Mouse (Mus musculus) liver, postnatal 0 days (tissue): Measurements from ENCODE around the gene Arhgap20. TPM values are rescaled to one million over a fixed set of nuclear protein-coding genes. Genes with fewer than 3 reads are reported as not detected.
A peak's percentile ranks its signal among the peaks of the same experiment; 100 is the strongest.

Experiments used
- ATAC-seq: fragments of 200-750 bp; cut with Nextera tagmentation; 2 replicates; pipeline ENCODE4 v1.8.0; 2017; ENCODE audit warnings: mild to moderate bottlenecking, moderate library complexity
- DNase-seq: peaks from one replicate; pipeline ENCODE4 v3.0.0-alpha.2; 2016
- H3K27ac ChIP-seq: fragments of 300-500 bp; sonication (generic); 2 replicates; pipeline ENCODE4 v1.5.1; 2014; ENCODE audit warnings: antibody characterized with exemption, moderate library complexity, mild to moderate bottlenecking, low read depth
- H3K27me3 ChIP-seq: fragments of 300-500 bp; sonication (generic); 2 replicates; pipeline ENCODE4 v1.6.1; 2014; ENCODE audit warnings: low read length, control low read depth, mixed read lengths; ENCODE audit not compliant: insufficient read depth
- H3K36me3 ChIP-seq: fragments of 300-500 bp; sonication (generic); replicated peaks from 2 replicates; pipeline ENCODE4 v1.6.1; 2014; ENCODE audit warnings: mild to moderate bottlenecking, control low read depth, low read length, moderate library complexity, mixed read lengths; ENCODE audit not compliant: insufficient read depth
- H3K4me1 ChIP-seq: fragments of 300-500 bp; sonication (generic); 2 replicates; pipeline ENCODE4 v1.6.1; 2014; ENCODE audit warnings: antibody characterized with exemption, mild to moderate bottlenecking, control low read depth; ENCODE audit not compliant: insufficient read depth
- H3K4me2 ChIP-seq: fragments of 300-500 bp; sonication (generic); 2 replicates; pipeline ENCODE4 v1.6.1; 2014; ENCODE audit warnings: low read depth, mild to moderate bottlenecking, low read length, moderate library complexity, mixed read lengths
- H3K4me3 ChIP-seq: fragments of 300-500 bp; sonication (generic); 2 replicates; pipeline ENCODE4 v1.5.1; 2014; ENCODE audit warnings: low read depth, low read length
- H3K9ac ChIP-seq: fragments of 300-500 bp; sonication (generic); replicated peaks from 2 replicates; pipeline ENCODE4 v1.6.1; 2014; ENCODE audit warnings: mild to moderate bottlenecking, moderate library complexity
- H3K9me3 ChIP-seq: fragments of 300-500 bp; sonication (generic); 2 replicates; pipeline ENCODE4 v1.6.1; 2016; ENCODE audit warnings: mild to moderate bottlenecking, control low read depth, low read length, mixed read lengths
- CTCF ChIP-seq: sonication (generic); IDR thresholded peaks from 2 replicates; pipeline ENCODE4 v1.5.1; 2016; ENCODE audit warnings: antibody characterized with exemption, low read depth
- EP300 ChIP-seq: IDR thresholded peaks from 2 replicates; pipeline ENCODE4 v1.6.1; 2016; ENCODE audit warnings: antibody characterized with exemption, low read depth, mild to moderate bottlenecking
- WGBS: fragments of 180-500 bp; shearing (Covaris S2); extraction: QIAGEN DNeasy Blood & Tissue Kit; methylation state at CpG from one replicate; pipeline ENCODE4 v1.1.7; 2014; ENCODE audit not compliant: insufficient replicate concordance; 5-methylcytosine and 5-hydroxymethylcytosine counted together
- polyA plus RNA-seq: library from polyadenylated mRNA; unstranded; fragments of >200 nt; fragmentation: Nextera tagmentation; extraction: Ambion mirVana; gene quantifications from 2 replicates; pipeline ENCODE4 v1.2.1, GENCODE M21; 2015

Gene Arhgap20
- polyA plus RNA-seq, 1 experiment from 2014 or later = 0.02 TPM

DNA sequence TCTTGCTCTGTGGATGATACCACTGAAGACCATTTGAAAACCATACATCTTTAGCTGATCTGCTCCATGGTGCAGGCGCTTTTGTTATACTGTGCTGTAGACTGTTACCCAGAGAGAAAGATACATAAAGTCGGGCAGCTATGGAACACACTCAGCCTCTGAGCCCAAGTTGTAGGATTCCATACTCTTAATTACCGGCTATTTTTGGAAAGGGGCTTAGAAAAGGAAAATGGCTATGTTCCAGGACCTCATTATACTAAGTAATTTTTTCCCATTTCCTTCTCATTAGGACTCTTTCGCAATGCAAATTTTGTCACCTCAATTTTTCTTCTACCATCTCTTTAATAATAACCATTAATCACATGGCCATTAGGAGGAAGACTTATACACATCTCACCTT, 25.3 kb upstream of the Arhgap20 start:
- TF ChIP-seq EP300 = no peak
- no peak for TF ChIP-seq CTCF
- Histone ChIP-seq H3K4me2 (no peak overlapping the region), H3K27ac (no peak overlapping the region), H3K27me3 (peaks cover 16% of the 10 kb centered on the region; the same call in 1 of the 2 replicates), H3K4me3 (no peak overlapping the region), H3K9ac (no peak overlapping the region), H3K4me1 (peaks cover 5% of the 10 kb centered on the region; the same call in 1 of the 2 replicates), H3K9me3 (no peaks in the 10 kb centered on the region), H3K36me3 (no peaks in the 10 kb centered on the region)
- no peak for ATAC-seq
- WGBS = 78% methylated on average over 4 of the region's 4 CpGs
- DNase-seq = no peak

DNA sequence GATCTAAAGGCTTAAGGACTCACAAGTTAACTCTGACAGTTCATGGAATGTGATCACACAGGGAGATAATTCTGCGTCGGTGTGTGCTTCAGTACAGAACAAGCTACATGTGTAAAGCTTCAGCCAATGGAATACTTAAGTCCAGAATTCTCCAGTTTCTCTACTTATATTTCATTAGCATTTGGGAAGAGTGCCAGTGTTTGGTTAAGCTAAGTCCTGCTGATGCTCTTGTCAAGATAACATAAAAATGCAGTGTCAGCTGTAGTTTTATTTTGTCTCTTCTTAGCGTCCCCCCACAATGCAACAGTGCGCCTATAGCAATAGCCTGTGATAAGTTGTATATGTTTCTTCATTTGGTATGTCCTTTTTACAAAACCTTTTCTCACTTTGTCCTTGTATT, 15.0 kb upstream of the Arhgap20 start:
- TF ChIP-seq CTCF = no peak
- no peak for TF ChIP-seq EP300
- Histone ChIP-seq H3K9me3 (no peaks in the 10 kb centered on the region), H3K4me2 (no peak overlapping the region), H3K36me3 (no peaks in the 10 kb centered on the region), H3K4me1 (no peaks in the 10 kb centered on the region), H3K9ac (no peak overlapping the region), H3K27ac (no peak overlapping the region), H3K27me3 (peaks cover 12% of the 10 kb centered on the region; the same call in 1 of the 2 replicates), H3K4me3 (no peak overlapping the region)
- ATAC-seq (no peak), DNase-seq (no peak)
- WGBS = 74% methylated on average over 4 of the region's 4 CpGs

DNA sequence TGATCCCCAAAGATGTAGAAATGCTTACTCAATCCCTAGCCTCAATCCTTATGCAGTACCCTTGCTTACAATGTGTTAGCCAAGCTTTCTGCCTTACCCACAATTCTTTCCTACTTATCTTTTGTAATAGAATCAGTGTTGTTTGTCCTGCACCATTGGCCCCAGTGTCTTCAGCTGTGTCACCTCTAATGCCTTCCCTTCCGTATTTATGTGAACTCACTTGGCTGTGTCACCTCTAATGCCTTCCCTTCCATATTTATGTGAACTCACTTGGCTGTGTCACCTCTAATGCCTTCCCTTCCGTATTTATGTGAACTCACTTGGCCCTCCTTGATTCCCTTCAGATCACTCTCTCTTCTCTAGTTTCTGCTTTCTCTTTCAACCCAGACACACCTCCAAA, 4.1 kb upstream of the Arhgap20 start:
- DNase-seq (no peak), ATAC-seq (no peak)
- Histone ChIP-seq H3K9me3 (no peaks in the 10 kb centered on the region), H3K27me3 (peaks cover 52% of the 10 kb centered on the region), H3K27ac (no peak overlapping the region), H3K36me3 (no peaks in the 10 kb centered on the region), H3K4me2 (no peak overlapping the region), H3K4me3 (no peak overlapping the region), H3K4me1 (peaks cover 12% of the 10 kb centered on the region), H3K9ac (no peak overlapping the region)
- 59% methylated on average over 2 of the region's 2 CpGs for WGBS
- TF ChIP-seq CTCF = no peak
- TF ChIP-seq EP300 = no peak

DNA sequence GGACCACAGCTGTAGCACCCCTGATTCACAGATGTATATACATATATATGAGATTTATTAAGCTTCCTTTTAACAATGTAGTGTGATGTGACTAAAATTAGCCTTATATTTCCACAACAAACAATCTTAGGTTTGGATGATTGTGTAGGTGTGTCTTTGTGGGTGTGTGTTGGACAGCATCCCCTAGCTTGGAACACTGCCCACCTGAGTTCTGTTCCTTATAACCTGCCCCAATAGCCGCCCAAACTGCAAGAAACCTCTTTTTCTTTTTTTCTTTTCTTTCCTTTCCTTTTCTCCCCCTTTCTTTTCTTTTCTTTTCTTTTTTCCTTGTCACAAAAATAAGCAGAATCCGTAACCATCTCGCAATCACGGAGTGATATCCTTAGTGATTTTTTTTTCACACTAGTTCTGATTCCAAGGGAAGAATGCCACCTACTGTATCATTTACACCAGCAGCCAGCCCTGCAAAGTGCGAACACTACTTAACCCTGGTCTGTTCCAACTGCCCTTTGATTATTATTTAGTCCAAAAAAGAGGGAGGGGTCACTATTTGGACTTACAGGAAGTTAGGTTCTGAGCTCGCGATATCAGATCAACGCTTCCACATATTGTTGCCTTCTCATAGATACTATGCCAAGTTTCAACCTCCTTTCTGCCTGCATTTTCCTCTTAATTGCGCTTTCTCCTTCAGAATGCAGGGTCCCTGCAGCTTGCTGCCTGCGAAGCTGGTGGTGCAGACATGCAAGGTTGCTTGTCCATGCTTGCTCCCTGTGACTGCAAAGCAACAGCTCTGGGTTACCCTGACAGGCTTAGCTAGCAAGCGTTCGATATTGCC, 879 bp upstream of the Arhgap20 start:
- no peak overlapping the region for H3K27ac ChIP-seq
- peaks cover 72% of the 10 kb centered on the region for H3K27me3 ChIP-seq
- peak overlapping the region; percentile 61 for H3K4me3 ChIP-seq
- TF ChIP-seq CTCF (0 out of 2 replicates have a peak, but pooled peaks have one; percentile 10), EP300 (no peak)
- 11% methylated on average over 12 of the region's 12 CpGs for WGBS
- ATAC-seq = no peak
- peak overlapping the region; percentile 87 for H3K4me2 ChIP-seq
- H3K9me3 ChIP-seq = no peaks in the 10 kb centered on the region
- H3K4me1 ChIP-seq = peaks cover 14% of the 10 kb centered on the region
- no peaks in the 10 kb centered on the region for H3K36me3 ChIP-seq
- 0 out of 2 replicates have a peak overlapping the region, but pooled peaks have one; percentile 27 for H3K9ac ChIP-seq
- no peak for DNase-seq

DNA sequence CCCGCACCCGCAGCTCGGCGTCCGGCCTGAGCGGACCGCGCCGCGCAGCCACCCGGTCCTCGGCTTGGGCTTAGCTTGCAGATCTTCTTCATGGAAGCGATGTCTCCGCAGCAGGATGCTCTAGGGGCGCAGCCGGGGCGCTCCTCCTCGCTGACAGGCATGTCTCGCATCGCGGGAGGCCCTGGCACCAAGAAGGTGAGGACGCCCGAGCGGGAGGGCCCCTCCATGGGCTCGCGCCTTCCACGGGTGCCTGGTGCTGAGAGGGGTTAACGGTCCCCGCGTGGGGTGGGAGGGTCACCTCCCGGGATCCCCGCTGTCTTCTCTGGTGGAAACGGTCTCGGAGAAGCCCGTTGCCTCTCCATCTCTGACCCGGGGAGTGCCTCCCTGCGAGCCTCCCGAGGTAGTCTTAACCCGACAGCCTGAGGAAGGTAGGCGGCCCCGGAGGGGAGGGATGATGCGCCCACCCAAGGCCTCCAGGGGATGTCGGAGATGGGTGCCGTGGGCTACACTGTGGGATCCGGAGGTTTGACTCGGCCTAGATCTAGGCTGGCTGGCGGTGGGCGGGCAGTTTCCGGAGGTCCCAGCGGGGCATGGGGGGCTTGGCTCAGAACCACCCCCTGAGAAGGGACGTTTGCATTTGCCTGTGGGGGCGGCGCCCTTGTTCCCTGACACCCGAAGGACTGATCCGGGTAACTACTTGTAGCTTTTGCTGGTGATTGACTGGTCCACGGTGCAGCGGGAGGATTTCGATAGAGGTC, 459 bp downstream of the Arhgap20 start:
- peak; percentile 20 for DNase-seq
- 4% methylated on average over 46 of the region's 58 CpGs for WGBS
- Histone ChIP-seq H3K36me3 (no peaks in the 10 kb centered on the region), H3K27me3 (peaks cover 68% of the 10 kb centered on the region), H3K4me3 (peak overlapping the region; percentile 61), H3K4me1 (peaks cover 14% of the 10 kb centered on the region), H3K9ac (no peak overlapping the region), H3K9me3 (no peaks in the 10 kb centered on the region), H3K4me2 (peak overlapping the region; percentile 87), H3K27ac (no peak overlapping the region)
- TF ChIP-seq CTCF (no peak), EP300 (no peak)
- ATAC-seq = peak; percentile 25; the same call in 1 of the 2 replicates
